Mouse (Mus musculus) cortical plate, adult 2 months (tissue): ENCODE results near the gene Pxk. TPM values are rescaled to one million over a fixed set of nuclear protein-coding genes. Genes with fewer than 3 reads are reported as not detected.
"Not testable (repeated sequence)": the region's sequence is repeated elsewhere in the genome, so short reads cannot be mapped to it uniquely, and the experiment has no call there.

ENCODE experiments used
- H3K27ac ChIP-seq: fragments of 200-500 bp; 2 replicates; pipeline ENCODE4 v1.5.1; 2012; ENCODE audit warnings: low read length, control low read depth, inconsistent platforms; ENCODE audit not compliant: insufficient read depth
- H3K4me1 ChIP-seq: fragments of 200-500 bp; 2 replicates; pipeline ENCODE4 v1.6.1; 2011; ENCODE audit warnings: low read length; ENCODE audit not compliant: control insufficient read depth, insufficient read depth
- H3K4me3 ChIP-seq: fragments of 200-500 bp; 2 replicates; pipeline ENCODE4 v1.5.1; 2011; ENCODE audit warnings: mild to moderate bottlenecking, low read length, control low read depth; ENCODE audit not compliant: insufficient read depth
- CTCF ChIP-seq: fragments of 200-500 bp; IDR thresholded peaks from 2 replicates; pipeline ENCODE4 v1.5.1; 2011; ENCODE audit warnings: mild to moderate bottlenecking, control low read depth, low read length; ENCODE audit not compliant: insufficient read depth; ENCODE audit errors: extremely low read depth
- POLR2A ChIP-seq: fragments of 200-500 bp; IDR thresholded peaks from 2 replicates; pipeline ENCODE4 v1.6.1; 2011; ENCODE audit warnings: mild to moderate bottlenecking, low read length, control low read depth; ENCODE audit not compliant: insufficient read depth; ENCODE audit errors: extremely low read depth
- polyA plus RNA-seq: library from polyadenylated mRNA; depleted of rRNA; stranded (reverse); fragments of >200 nt; gene quantifications from 2 replicates; pipeline ENCODE4 v1.2.3, GENCODE M21; 2012

Gene Pxk
- polyA plus RNA-seq, 1 experiment = 39.4 TPM

DNA sequence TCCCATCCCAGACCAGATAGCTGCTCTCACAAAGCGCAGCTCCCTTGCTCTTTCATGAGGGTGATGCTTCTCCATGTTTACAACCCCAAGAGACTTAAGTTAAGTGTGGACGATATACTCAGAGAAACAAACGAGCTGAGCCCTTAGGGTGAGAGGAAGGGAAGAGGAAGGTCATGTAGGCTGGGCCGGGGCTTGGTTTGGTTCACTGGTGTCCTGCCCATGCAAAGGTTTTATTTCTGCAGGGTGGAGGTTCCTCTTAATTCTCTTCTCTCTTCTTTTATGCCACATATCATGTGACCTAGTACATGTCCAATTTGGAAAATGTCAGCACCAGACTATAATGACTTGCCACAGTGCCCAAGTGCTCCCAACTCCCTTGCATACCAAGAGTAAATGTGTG is 17.8 kb downstream of the Pxk start:
- TF ChIP-seq CTCF = no peak
- no peak for TF ChIP-seq POLR2A
- no peak overlapping the region for H3K27ac ChIP-seq
- H3K4me1 ChIP-seq = peaks cover 3% of the 10 kb centered on the region
- no peak overlapping the region for H3K4me3 ChIP-seq

DNA sequence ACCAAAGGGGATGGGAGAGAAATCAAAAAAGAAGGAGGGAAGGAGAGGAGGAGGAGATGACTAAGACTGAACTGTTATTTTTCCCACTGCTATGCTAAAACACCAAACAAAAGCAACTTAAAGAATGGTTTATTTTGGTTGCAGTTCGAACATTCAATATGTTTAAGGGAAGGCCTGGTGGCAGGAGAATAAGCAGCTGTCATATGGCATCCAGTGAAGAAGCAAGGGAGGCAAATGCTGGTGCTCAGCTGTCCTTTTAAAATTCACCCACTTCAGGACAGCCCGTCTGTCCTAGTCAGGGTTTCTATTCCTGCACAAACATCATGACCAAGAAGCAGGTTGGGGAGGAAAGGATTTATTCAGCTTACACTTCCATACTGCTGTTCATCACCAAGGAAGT is 19.4 kb downstream of the Pxk start:
- H3K4me3 ChIP-seq = no peak overlapping the region
- no peak overlapping the region for H3K27ac ChIP-seq
- peaks cover 3% of the 10 kb centered on the region for H3K4me1 ChIP-seq
- TF ChIP-seq CTCF (no peak), POLR2A (no peak)

DNA sequence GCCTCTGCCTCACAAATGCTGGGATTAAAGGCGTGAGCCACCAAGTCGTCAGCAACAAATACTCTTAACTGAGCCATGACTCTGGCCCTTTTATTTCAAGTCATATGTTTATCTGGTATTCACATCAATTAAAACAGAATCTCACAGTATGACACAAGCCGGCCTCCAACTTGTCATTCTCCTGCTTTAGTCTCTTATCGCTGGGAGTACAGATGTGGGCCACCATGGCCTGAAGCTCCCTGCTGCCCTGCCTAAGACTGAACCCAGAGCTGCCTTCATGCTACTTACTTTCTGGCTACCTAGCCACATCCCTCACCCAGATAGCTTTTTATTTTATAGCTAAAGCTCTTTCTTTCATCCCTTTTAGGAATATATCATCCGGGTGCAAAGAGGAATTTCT is 21.4 kb downstream of the Pxk start:
- Histone ChIP-seq H3K4me1 (no peaks in the 10 kb centered on the region; the same call in 1 of the 2 replicates), H3K4me3 (no peak overlapping the region), H3K27ac (no peak overlapping the region)
- no peak for TF ChIP-seq POLR2A
- no peak for TF ChIP-seq CTCF

DNA sequence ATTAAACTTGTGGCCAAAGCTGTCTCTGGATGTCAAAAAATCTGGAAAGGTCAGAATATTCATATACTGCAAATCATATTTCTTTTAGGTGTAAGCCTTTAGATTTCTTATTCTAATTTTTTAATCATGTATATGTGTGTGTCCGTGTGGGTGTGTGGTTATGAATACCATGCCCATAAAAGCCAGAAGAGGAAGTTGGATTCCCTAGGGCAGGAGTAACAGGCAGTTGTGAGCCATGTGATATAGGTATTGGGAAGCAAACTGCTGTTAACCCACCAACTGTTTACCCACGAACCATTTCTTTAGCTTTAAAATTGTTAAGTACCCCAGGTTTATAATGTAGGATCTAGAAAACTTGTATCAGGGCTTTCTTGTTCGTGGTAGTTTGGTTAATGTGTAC is 21.9 kb downstream of the Pxk start:
- no peak for TF ChIP-seq POLR2A
- no peak for TF ChIP-seq CTCF
- no peaks in the 10 kb centered on the region for H3K4me1 ChIP-seq
- H3K4me3 ChIP-seq = no peak overlapping the region
- H3K27ac ChIP-seq = no peak overlapping the region

DNA sequence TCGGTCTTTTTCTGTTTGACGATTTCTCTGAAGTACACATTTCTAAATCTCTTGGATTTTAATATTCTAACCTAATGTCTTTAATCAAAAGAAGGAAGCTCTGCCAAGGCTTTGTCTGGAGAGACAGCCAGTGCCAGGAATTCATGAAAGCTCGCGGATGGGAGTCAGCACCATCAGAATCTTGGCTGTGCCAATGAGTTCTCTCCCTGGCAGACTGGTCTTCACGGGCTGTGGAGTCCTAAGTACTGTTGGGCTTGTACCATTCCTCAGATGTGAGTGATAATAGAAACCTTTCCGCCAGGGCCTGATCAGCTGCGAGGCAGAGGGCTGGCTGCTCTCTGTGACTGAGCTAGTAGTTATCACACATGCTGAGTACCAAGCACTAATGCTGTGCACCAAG is 25.1 kb downstream of the Pxk start:
- TF ChIP-seq POLR2A = no peak
- TF ChIP-seq CTCF = no peak
- Histone ChIP-seq H3K4me1 (no peaks in the 10 kb centered on the region), H3K27ac (no peak overlapping the region), H3K4me3 (no peak overlapping the region)

- not testable (repeated sequence) for H3K4me3 ChIP-seq, H3K27ac ChIP-seq, H3K4me1 ChIP-seq
Observed at GRCm38 (mm10) chr14:8123611-8124010, 25.6 kb downstream of the Pxk start.

DNA sequence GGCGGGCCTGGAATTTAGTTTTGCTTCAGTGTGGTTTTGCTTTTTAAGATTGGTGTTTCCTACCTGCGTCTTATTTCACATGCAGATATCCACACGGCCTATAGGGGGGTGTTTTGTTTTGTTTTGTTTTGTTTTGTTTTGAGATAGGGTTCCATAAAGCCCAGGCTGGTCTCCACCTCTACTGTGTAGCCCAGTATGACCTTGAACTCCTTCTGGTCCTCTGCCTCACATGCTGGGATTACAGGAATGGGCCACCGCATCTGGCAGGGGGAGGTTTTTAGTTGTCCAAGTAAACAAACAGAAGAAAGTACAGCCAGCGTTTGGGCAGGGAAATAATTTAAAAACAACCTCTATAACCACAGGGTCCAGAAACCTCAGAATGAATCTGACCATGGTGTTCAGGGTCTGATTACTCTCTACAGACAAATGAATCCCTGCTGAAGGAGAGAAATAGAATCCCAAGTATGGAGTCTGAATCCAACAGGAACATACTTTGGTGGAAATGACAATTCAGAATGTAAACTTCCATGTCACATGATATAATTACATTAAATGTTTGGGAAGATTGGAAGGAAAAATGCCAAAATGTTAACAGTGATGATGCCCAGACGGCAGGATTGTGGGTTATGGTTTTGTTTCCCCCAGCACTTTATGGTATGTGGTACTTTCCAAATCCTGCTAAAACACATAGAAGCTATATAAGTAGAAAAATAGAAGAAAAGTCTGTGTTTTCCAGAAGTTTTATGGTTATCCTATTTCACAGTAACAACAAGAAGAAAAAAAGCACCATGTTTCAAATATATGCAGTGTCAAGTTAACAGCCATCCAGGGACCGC is 26.3 kb downstream of the Pxk start:
- no peak overlapping the region for H3K4me3 ChIP-seq
- no peak for TF ChIP-seq CTCF
- no peak for TF ChIP-seq POLR2A
- H3K27ac ChIP-seq = no peak overlapping the region
- no peaks in the 10 kb centered on the region for H3K4me1 ChIP-seq

DNA sequence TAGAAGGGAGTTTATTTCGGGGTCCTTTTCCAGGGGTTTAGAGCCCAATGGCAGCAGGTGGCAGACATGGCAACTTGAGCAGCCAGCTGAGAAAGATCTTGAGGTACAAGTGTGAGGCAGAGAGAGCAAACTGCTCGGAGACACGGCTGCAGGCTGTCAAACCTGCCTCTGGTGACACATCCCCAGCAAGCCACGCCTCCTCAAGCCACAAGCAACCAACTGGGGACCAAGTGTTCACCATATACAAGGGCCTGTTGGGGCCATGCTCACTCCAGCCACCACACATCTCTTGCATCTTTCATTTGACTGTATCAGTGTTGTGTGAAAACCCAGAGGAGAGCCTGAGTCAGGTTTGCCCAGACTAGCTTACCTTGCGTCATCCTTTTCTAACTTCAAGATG is 30.0 kb downstream of the Pxk start:
- H3K4me3 ChIP-seq = no peak overlapping the region
- no peak overlapping the region for H3K27ac ChIP-seq
- TF ChIP-seq POLR2A (no peak), CTCF (no peak)
- H3K4me1 ChIP-seq = no peaks in the 10 kb centered on the region

DNA sequence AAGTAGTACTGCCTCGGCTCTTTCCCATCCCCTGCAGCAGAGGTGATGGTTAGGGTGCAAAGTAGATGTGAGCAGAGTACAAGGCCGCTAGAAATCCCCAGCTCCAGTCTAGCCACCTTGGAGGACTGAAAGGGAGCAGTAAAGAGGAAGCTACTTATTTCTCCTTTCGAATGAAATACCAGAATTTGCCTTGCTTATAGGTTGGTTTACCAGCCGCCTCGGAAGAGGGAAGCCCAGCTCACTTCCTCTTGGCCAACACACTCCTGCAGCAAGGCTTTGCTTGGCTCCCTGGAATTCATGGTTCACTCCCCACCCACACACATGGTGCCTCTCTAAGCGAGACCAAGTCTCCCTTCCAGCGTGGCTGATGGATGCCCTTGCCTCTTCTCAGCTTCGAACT is 34.8 kb downstream of the Pxk start:
- TF ChIP-seq CTCF (no peak), POLR2A (no peak)
- peaks cover 3% of the 10 kb centered on the region for H3K4me1 ChIP-seq
- H3K4me3 ChIP-seq = no peak overlapping the region
- H3K27ac ChIP-seq = no peak overlapping the region

DNA sequence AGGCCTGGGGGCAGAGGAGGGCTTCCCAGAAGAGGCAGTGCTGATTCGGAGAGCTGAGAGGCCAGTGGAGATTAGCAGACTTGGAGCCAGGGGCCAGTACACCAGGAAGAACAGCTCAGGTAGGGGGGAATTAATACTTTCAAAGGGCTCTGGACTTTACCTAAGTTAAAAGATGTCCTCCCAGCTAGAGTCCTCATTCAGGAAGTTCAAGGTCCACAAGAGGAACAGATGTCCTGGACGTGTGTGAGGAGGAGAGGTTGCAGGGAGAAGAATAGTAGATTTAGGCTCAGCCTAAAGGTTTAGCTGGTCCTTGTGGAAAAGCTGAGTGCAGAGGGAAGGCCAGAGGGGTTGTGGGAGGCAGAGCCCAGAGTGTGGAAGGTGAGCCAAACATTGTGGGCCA is 36.2 kb downstream of the Pxk start:
- Histone ChIP-seq H3K4me3 (no peak overlapping the region), H3K4me1 (peaks cover 3% of the 10 kb centered on the region), H3K27ac (no peak overlapping the region)
- TF ChIP-seq CTCF (no peak), POLR2A (no peak)

GRCm38 (mm10) chr14:8135130-8135529 is 37.1 kb downstream of the Pxk start:
- TF ChIP-seq POLR2A = no peak
- no peak for TF ChIP-seq CTCF
- Histone ChIP-seq H3K4me3 (no peak overlapping the region), H3K27ac (no peak overlapping the region), H3K4me1 (peaks cover 3% of the 10 kb centered on the region)
